Mouse (Mus musculus) MEL (cell line): ENCODE results near the gene Gpr162.

Experiments used
- CHD1 ChIP-seq: IDR thresholded peaks from 2 replicates; pipeline ENCODE4 v1.6.1; 2012; ENCODE audit warnings: low read depth, mild to moderate bottlenecking, inconsistent platforms, low read length, improper control_type of control experiment
- MAX ChIP-seq: IDR thresholded peaks from 2 replicates; pipeline ENCODE4 v1.6.1; 2011; ENCODE audit warnings: low read length, improper control_type of control experiment
- USF2 ChIP-seq, 2 experiments: IDR thresholded peaks; 2 replicates each; pipeline ENCODE4 v1.6.1; 2011 to 2012; ENCODE audit warnings: improper control_type of control experiment in 2 of 2, low read length in 2 of 2, borderline replicate concordance in 1 of 2, inconsistent platforms in 1 of 2, low read depth in 1 of 2, mild to moderate bottlenecking in 1 of 2; ENCODE audit not compliant: insufficient read depth in 1 of 2

- TF ChIP-seq MAX (no peak), CHD1 (no peak), USF2 (IDR thresholded peaks at IDR 0.05; ENCODE audit: borderline replicate concordance in 1 of 2, insufficient read depth in 1 of 2, low read depth in 1 of 2, low read length in 2 of 2) (no peak)
Measured at GRCm38 (mm10) chr6:124888555-124889125, 24.9 kb upstream of the Gpr162 start.
